Mouse (Mus musculus) R1 (cell line): ENCODE data around the gene Gypa.

Experiments used
- DNase-seq: peaks from one replicate; pipeline ENCODE4 v3.0.0-alpha.2; 2018; ENCODE audit warnings: low read depth, low spot score

Gypa gene

DNA sequence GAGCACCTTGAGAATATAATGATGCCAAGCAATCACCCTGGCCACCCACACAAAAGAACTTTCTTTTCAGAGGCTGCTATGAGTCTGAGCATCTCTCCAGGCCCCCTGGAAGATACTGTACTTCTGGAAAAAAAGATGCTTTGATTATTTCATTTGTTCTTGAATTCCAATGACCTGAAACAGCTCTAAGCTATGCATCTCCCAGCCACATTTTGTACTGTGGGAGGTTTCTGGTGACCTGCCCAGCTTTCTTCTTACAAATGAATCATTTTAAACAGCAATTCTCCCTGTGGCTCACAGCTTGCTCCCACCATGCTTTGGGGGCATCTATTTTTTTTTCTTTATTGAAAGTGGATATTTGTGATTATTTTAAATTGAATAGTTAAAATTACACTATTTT lies 56.9 kb downstream of the Gypa start:
- DNase-seq = no peak

DNA sequence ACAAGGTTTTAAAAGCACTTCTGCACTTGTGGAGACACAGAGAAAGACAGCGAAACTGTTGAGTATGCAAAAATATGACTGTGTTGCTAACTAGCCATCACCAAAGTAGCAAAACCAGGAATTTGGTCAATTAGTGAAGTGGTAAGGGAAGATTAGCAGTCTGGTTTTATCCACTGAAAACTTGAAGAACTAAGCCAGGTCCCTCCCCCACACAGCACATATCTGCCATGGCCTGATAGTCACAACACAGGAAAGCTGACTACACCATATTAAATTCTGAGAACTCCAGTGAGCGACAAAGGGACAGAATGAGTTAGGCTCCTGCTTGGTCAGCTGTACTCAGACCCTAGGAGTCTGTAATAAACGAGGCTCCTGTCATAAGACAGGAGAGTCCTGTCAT lies 57.7 kb downstream of the Gypa start:
- no peak for DNase-seq

GRCm38 (mm10) chr8:80554991-80555390 lies 61.4 kb downstream of the Gypa start:
- no peak for DNase-seq
